9 mouse cellular contexts compared by ENCODE assay signal in the genomic region with DNA sequence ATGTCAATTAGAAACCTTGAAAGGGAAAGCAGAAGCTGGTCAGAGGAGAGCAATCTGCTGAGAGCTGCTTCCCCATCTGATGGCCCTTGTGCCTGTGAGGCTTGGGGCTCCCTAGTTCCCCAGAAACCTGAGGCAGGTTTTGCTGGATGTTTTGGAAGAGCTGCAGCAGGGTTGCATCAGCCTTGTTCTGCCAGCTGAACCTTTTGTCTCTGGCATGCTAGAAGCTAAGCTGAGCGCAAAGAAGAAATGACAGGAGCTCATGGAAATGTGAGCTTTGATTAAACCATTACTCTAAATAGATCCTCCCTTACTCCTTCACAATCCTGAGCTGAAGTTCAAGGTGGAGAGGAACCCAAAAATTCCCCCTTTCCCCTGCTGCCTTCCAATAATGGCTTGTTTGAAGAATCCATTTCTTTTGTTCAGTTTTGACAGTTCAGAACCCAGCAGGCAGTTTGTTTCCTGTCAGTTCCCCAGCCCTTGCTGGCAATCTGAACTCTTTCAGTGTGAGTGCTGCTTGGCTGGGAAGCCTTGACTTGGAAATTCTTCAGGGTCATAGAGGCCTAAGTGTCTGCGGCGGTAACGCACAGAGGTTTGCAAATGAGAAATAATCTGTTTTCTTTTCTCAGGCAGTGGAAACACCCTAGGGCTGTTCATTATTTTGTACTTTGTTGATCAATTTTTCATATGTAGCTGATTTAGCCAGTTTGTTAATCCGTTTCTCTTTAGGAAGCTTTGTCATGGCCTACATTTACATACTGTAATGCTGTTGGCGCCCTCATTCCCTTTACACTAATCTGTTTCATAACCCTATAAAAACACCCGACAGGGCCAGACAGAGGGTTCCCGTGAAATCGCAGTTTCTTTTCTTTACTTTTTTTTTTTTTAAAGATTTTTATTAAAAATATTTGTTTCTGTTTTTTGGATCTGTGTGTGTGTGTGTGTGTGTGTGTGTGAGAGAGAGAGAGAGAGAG.
DNase-seq lines count a peak whose midpoint lies in the region; ATAC-seq and TF ChIP-seq lines count a peak whose summit lies in the region.
"Had no signal": no experiment of that assay in that cellular context is flagged by ENCODE, and none has a peak within 500 bp of the region (broad histone marks: within the 10 kb centered on the region; RNA-seq: fewer than 3 reads in every experiment).

No protein-coding gene starts in this region.

- no peak for TF ChIP-seq POLR2A in CH12.LX (IDR thresholded peaks at IDR 0.05; ENCODE audit: low read depth, low read length)

- H3K79me2 ChIP-seq in CH12.LX (replicated peaks; ENCODE audit: control insufficient read depth, extremely low read depth, insufficient read depth, poor library complexity, severe bottlenecking): no peaks in the 10 kb centered on the region

- no peak overlapping the region for H3K4me3 ChIP-seq in CH12.LX (replicated peaks in 1 of 3; ENCODE audit: low read depth in 2 of 3, low read length in 2 of 3, poor library complexity in 1 of 3)
- no peak overlapping the region for H3K4me3 ChIP-seq in embryonic facial prominence, embryonic 11.5 days (ENCODE audit: low read depth, low read length)
- no peak overlapping the region for H3K4me3 ChIP-seq in hindbrain, postnatal 0 days (ENCODE audit: low read length)

- no peaks in the 10 kb centered on the region for H3K9me3 ChIP-seq in CH12.LX (replicated peaks; ENCODE audit: low read length)
- H3K9me3 ChIP-seq in embryonic facial prominence, embryonic 11.5 days (replicated peaks; ENCODE audit: control insufficient read depth, low read length): no peaks in the 10 kb centered on the region
- H3K9me3 ChIP-seq in hindbrain, postnatal 0 days (ENCODE audit: low read length): no peaks in the 10 kb centered on the region

- peak; percentile 4 for DNase-seq in heart, postnatal 4 days
- no peak for DNase-seq in heart, adult 9 months (ENCODE audit: low spot score in 2 of 2)
- peak; percentile 4 for DNase-seq in CH12.LX (ENCODE audit: extremely low read depth)
- DNase-seq in embryonic facial prominence, embryonic 11.5 days (ENCODE audit: low spot score): peak; percentile 26
- peak; percentile 40 for DNase-seq in hindbrain, postnatal 0 days (ENCODE audit: low spot score)
- no peak for DNase-seq in right cerebral cortex, adult 18-20 months
- no peak for DNase-seq in kidney, postnatal 14 days
- DNase-seq in right cerebral cortex, postnatal 14 days: no peak
- DNase-seq: cerebellum, adult 2 months had no signal

- H3K4me2 ChIP-seq in CH12.LX (ENCODE audit: insufficient read depth, low read depth, poor library complexity, severe bottlenecking): no peak overlapping the region
- no peak overlapping the region for H3K4me2 ChIP-seq in embryonic facial prominence, embryonic 11.5 days (ENCODE audit: low read depth, low read length)
- no peak overlapping the region for H3K4me2 ChIP-seq in hindbrain, postnatal 0 days (ENCODE audit: low read depth, low read length)

- ATAC-seq in embryonic facial prominence, embryonic 11.5 days (replicated peaks; ENCODE audit: insufficient number of reproducible peaks, low FRiP score, low TSS enrichment, low read depth): no peak
- 0 out of 2 replicates have a peak, but pooled peaks have one; percentile 40 for ATAC-seq in hindbrain, postnatal 0 days

- no peak overlapping the region for H3K9ac ChIP-seq in CH12.LX (ENCODE audit: insufficient read depth, low read depth)
- no peak overlapping the region for H3K9ac ChIP-seq in embryonic facial prominence, embryonic 11.5 days (replicated peaks; ENCODE audit: low read length)
- H3K9ac ChIP-seq in hindbrain, postnatal 0 days (replicated peaks; ENCODE audit: low read length): no peak overlapping the region

- in situ Hi-C loops in CH12.LX (cut with MboI; ENCODE audit: low pct_ligation_motif_present, low pct_unique_long_range_greater_than_20kb, low sequenced_read_pairs): loop anchor here (10.0 kb wide), 1 partner anchor 396 kb away; no protein-coding TSS in a partner anchor

- no peak for TF ChIP-seq EP300 in CH12.LX (IDR thresholded peaks at IDR 0.05; ENCODE audit: low read length)

- no peaks in the 10 kb centered on the region for H3K27me3 ChIP-seq in CH12.LX (replicated peaks)
- no peaks in the 10 kb centered on the region for H3K27me3 ChIP-seq in embryonic facial prominence, embryonic 11.5 days (ENCODE audit: control insufficient read depth, insufficient read depth, low read length)
- no peaks in the 10 kb centered on the region for H3K27me3 ChIP-seq in hindbrain, postnatal 0 days (ENCODE audit: insufficient read depth, low read length)

- H3K4me1 ChIP-seq in CH12.LX (ENCODE audit: control insufficient read depth in 1 of 2, insufficient read depth in 2 of 2): peaks cover 0 to 15% of the 10 kb centered on the region in 2 experiments; a peak in 2 of 4 replicates
- H3K4me1 ChIP-seq in embryonic facial prominence, embryonic 11.5 days (ENCODE audit: control insufficient read depth, insufficient read depth, low read length): no peaks in the 10 kb centered on the region
- H3K4me1 ChIP-seq in hindbrain, postnatal 0 days (ENCODE audit: insufficient read depth, low read length): no peaks in the 10 kb centered on the region

- no peak for TF ChIP-seq RAD21 in CH12.LX (IDR thresholded peaks at IDR 0.05; ENCODE audit: low read depth, low read length)

- no peak overlapping the region for H3K27ac ChIP-seq in CH12.LX (ENCODE audit: insufficient read depth, low read depth)
- H3K27ac ChIP-seq in embryonic facial prominence, embryonic 11.5 days (replicated peaks; ENCODE audit: low read depth, low read length): no peak overlapping the region
- no peak overlapping the region for H3K27ac ChIP-seq in hindbrain, postnatal 0 days

- WGBS in embryonic facial prominence, embryonic 11.5 days: 65% methylated on average over 9 of the region's 9 CpGs
- WGBS in hindbrain, postnatal 0 days: 43% methylated on average over 9 of the region's 9 CpGs

- dilution Hi-C loops in CH12.LX (cut with MboI; ENCODE audit: extremely low pct_ligation_motif_present, extremely low pct_unique_long_range_greater_than_20kb, low sequenced_read_pairs): no loop called here

- TF ChIP-seq CTCF in CH12.LX (conservative IDR thresholded peaks at IDR 0.05 in 1 of 2, IDR thresholded peaks at IDR 0.05 in 1 of 2; ENCODE audit: low read depth in 2 of 2, low read length in 2 of 2): no peak
- no peak for TF ChIP-seq CTCF in hindbrain, postnatal 0 days (IDR thresholded peaks at IDR 0.05; ENCODE audit: low read depth)

- H3K36me3 ChIP-seq in CH12.LX (replicated peaks in 1 of 2; ENCODE audit: control insufficient read depth in 1 of 2, insufficient read depth in 1 of 2, low read length in 1 of 2): no peaks in the 10 kb centered on the region
- no peaks in the 10 kb centered on the region for H3K36me3 ChIP-seq in embryonic facial prominence, embryonic 11.5 days (replicated peaks; ENCODE audit: control insufficient read depth, insufficient read depth, low read depth, low read length)
- no peaks in the 10 kb centered on the region for H3K36me3 ChIP-seq in hindbrain, postnatal 0 days (ENCODE audit: insufficient read depth, low read length)

TF ChIP-seq in CH12.LX, 34 proteins besides CTCF, POLR2A, EP300 and RAD21:
- TF ChIP-seq IRF4 (IDR thresholded peaks at IDR 0.05; ENCODE audit: low read depth, low read length): no peak
- TF ChIP-seq NELFE (IDR thresholded peaks at IDR 0.05; ENCODE audit: low read depth, low read length): no peak

Comparison
In these comparisons a context has a peak if more than half of its experiments do, and no peak if none do; other contexts are left out.
1. DNase-seq: peak in heart, postnatal 4 days (single experiment), CH12.LX (single experiment), embryonic facial prominence, embryonic 11.5 days (single experiment) and hindbrain, postnatal 0 days (single experiment); none in heart, adult 9 months (0 of 2), right cerebral cortex, adult 18-20 months (single experiment), kidney, postnatal 14 days (single experiment) and right cerebral cortex, postnatal 14 days (single experiment).